Mouse (Mus musculus) embryonic fibroblast, embryonic 13.5 days (primary cell): ENCODE measurements around the gene Fam196b.

Experiments
- CTCF ChIP-seq: IDR thresholded peaks from 2 replicates; pipeline ENCODE4 v1.5.1; 2011; ENCODE audit warnings: mild to moderate bottlenecking, control low read depth, low read length, moderate library complexity, borderline replicate concordance; ENCODE audit not compliant: insufficient read depth
- POLR2A ChIP-seq: IDR thresholded peaks from 2 replicates; pipeline ENCODE4 v1.6.1; 2011; ENCODE audit warnings: low read depth, mild to moderate bottlenecking, control low read depth, low read length, moderate library complexity

- TF ChIP-seq CTCF (no peak), POLR2A (no peak)
These were observed 761 bp downstream of the Fam196b start for GRCm38 (mm10) chr11:34315383-34315782.
